Mouse (Mus musculus) cerebellum, adult 2 months (tissue): Measurements from ENCODE around the gene Ttll13. TPM values are rescaled to one million over a fixed set of nuclear protein-coding genes. Genes with fewer than 3 reads are reported as not detected.

Source experiments
- DNase-seq, 2 experiments: peaks; one replicate each; pipeline ENCODE4 v3.0.0; 2021
- H3K27ac ChIP-seq: fragments of 200-500 bp; 2 replicates; pipeline ENCODE4 v1.5.1; 2012; ENCODE audit warnings: low read length, control low read depth, inconsistent platforms; ENCODE audit not compliant: insufficient read depth
- H3K27me3 ChIP-seq: fragments of 200-500 bp; 2 replicates; pipeline ENCODE4 v1.6.1; 2012; ENCODE audit warnings: inconsistent platforms, mild to moderate bottlenecking, low read length, moderate library complexity; ENCODE audit not compliant: control insufficient read depth, insufficient read depth
- H3K4me1 ChIP-seq: fragments of 200-500 bp; 2 replicates; pipeline ENCODE4 v1.6.1; 2011; ENCODE audit warnings: low read length; ENCODE audit not compliant: control insufficient read depth, insufficient read depth
- H3K4me3 ChIP-seq: fragments of 200-500 bp; replicated peaks from 2 replicates; pipeline ENCODE3; 2011; ENCODE audit warnings: mild to moderate bottlenecking, low read depth, low read length, control low read depth; ENCODE audit not compliant: insufficient read depth
- CTCF ChIP-seq: fragments of 200-500 bp; IDR thresholded peaks from 2 replicates; pipeline ENCODE4 v1.5.1; 2011; ENCODE audit warnings: low read depth, mild to moderate bottlenecking, control low read depth, low read length, moderate library complexity, borderline replicate concordance; ENCODE audit not compliant: insufficient read depth
- POLR2A ChIP-seq: fragments of 200-500 bp; IDR thresholded peaks from 2 replicates; pipeline ENCODE4 v1.6.1; 2011; ENCODE audit warnings: low read length, control low read depth, borderline replicate concordance; ENCODE audit not compliant: insufficient read depth
- WGBS: fragments of 180-500 bp; shearing (Covaris S2); methylation state at CpG from one replicate; pipeline ENCODE4 v1.1.7; 2018; 5-methylcytosine and 5-hydroxymethylcytosine counted together
- polyA plus RNA-seq: library from polyadenylated mRNA; depleted of rRNA; stranded (reverse); fragments of >200 nt; gene quantifications from 2 replicates; pipeline ENCODE4 v1.2.3, GENCODE M21; 2012; rRNA removed

Ttll13 gene
- 0.69 and 0.98 TPM in 2 replicates for polyA plus RNA-seq

GRCm38 (mm10) chr7:80246148-80246721 lies at the start of gene Ttll13:
Gene Ttll13, plus strand, starts transcription at chr7:80246376.
- WGBS = under 1% methylated on average over 48 of the region's 48 CpGs
- no peak for TF ChIP-seq CTCF
- TF ChIP-seq POLR2A = peak; percentile 51; the same call in 1 of the 2 replicates
- DNase-seq = peak; percentile 94 to 97
- no peaks in the 10 kb centered on the region for H3K27me3 ChIP-seq
- H3K4me1 ChIP-seq = no peaks in the 10 kb centered on the region
- peak within 1 kb of the TSS; percentile 86 for H3K4me3 ChIP-seq
- 0 out of 2 replicates have a peak within 1 kb of the TSS, but pooled peaks have one; percentile 35 for H3K27ac ChIP-seq

GRCm38 (mm10) chr7:80197371-80197770 lies 48.8 kb upstream of the Ttll13 start:
- Histone ChIP-seq H3K27me3 (no peaks in the 10 kb centered on the region), H3K4me1 (peaks cover 3% of the 10 kb centered on the region; the same call in 1 of the 2 replicates), H3K4me3 (no peak overlapping the region), H3K27ac (no peak overlapping the region)
- WGBS = 39% methylated on average over 4 of the region's 4 CpGs
- TF ChIP-seq CTCF = no peak
- no peak for TF ChIP-seq POLR2A
- DNase-seq = peak in 1 of 2 experiments; percentile 9

- H3K4me1 ChIP-seq = peaks cover 3% of the 10 kb centered on the region; the same call in 1 of the 2 replicates
- TF ChIP-seq CTCF (no peak), POLR2A (peak; percentile 42)
- peak overlapping the region; percentile 82 for H3K4me3 ChIP-seq
- under 1% methylated on average over 74 of the region's 74 CpGs for WGBS
- DNase-seq = peak; percentile 79 to 80
- no peaks in the 10 kb centered on the region for H3K27me3 ChIP-seq
- H3K27ac ChIP-seq = peak overlapping the region; percentile 63
Measured at GRCm38 (mm10) chr7:80197941-80198778, 48.0 kb upstream of the Ttll13 start.

- DNase-seq = no peak
- no peak for TF ChIP-seq CTCF
- TF ChIP-seq POLR2A = no peak
- Histone ChIP-seq H3K4me1 (peaks cover 3% of the 10 kb centered on the region; the same call in 1 of the 2 replicates), H3K4me3 (peak overlapping the region; percentile 82), H3K27ac (peak overlapping the region; percentile 63), H3K27me3 (no peaks in the 10 kb centered on the region)
- 2% methylated on average over 11 of the region's 11 CpGs for WGBS
Measured at GRCm38 (mm10) chr7:80198863-80199262, 47.3 kb upstream of the Ttll13 start.

- no peak for DNase-seq
- WGBS = 49% methylated on average over 6 of the region's 6 CpGs
- H3K27ac ChIP-seq = no peak overlapping the region
- no peaks in the 10 kb centered on the region for H3K27me3 ChIP-seq
- H3K4me1 ChIP-seq = peaks cover 3% of the 10 kb centered on the region; the same call in 1 of the 2 replicates
- H3K4me3 ChIP-seq = peak overlapping the region; percentile 82
- TF ChIP-seq POLR2A = no peak
- TF ChIP-seq CTCF = no peak
Measured at GRCm38 (mm10) chr7:80199286-80199685, 46.9 kb upstream of the Ttll13 start.

GRCm38 (mm10) chr7:80199851-80200587 lies 46.2 kb upstream of the Ttll13 start:
- no peak overlapping the region for H3K4me3 ChIP-seq
- WGBS = 86% methylated on average over 11 of the region's 11 CpGs
- TF ChIP-seq POLR2A (no peak), CTCF (no peak)
- no peaks in the 10 kb centered on the region for H3K27me3 ChIP-seq
- no peak overlapping the region for H3K27ac ChIP-seq
- peaks cover 3% of the 10 kb centered on the region; the same call in 1 of the 2 replicates for H3K4me1 ChIP-seq
- DNase-seq = no peak

- no peak for DNase-seq
- WGBS = 84% methylated on average over 6 of the region's 6 CpGs
- no peaks in the 10 kb centered on the region for H3K27me3 ChIP-seq
- H3K4me1 ChIP-seq = peaks cover 3% of the 10 kb centered on the region; the same call in 1 of the 2 replicates
- no peak overlapping the region for H3K27ac ChIP-seq
- H3K4me3 ChIP-seq = no peak overlapping the region
- TF ChIP-seq POLR2A = no peak
- no peak for TF ChIP-seq CTCF
Measured at GRCm38 (mm10) chr7:80200588-80200945, 45.6 kb upstream of the Ttll13 start.
